Comparison of ENCODE assay signal across 7 mouse cellular contexts in the genomic region with DNA sequence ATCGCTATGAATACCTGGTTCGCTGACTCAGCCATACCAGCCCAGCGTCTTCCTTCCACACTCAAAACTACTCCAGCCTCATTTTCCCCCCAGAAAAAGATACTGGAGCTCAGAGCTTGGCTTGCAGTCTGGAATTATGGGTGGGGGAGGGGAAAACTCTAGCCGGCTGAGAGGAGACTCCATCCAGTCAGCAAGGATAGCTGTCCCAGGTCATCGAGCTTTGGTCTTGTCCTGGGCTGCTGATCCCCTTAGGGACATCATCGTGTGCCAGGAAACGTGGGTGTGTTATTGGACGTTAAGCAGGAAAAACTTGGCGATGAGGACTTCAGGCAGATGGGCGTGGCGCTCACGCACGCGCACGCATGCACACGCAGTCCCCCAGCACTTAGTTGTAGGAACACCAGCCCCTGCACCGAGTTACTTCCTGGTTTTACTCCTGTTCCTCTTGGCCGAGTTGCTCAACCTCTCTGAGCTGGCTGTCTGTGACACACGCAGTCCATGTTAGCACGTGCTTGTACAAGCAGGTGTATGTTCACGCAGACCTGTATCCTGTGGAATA. TPM values are rescaled to one million over a fixed set of nuclear protein-coding genes. Genes with fewer than 3 reads are reported as not detected.
DNase-seq lines count a peak whose midpoint lies in the region; ATAC-seq and TF ChIP-seq lines count a peak whose summit lies in the region.

No protein-coding gene starts in this region.

- no peak overlapping the region for H3K27ac ChIP-seq in forebrain, embryonic 10.5 days
- H3K27ac ChIP-seq in hindbrain, postnatal 0 days: no peak overlapping the region
- H3K27ac ChIP-seq in stomach, postnatal 0 days (replicated peaks): peak overlapping the region; percentile 75

- peaks cover 9% of the 10 kb centered on the region for H3K79me3 ChIP-seq in C2C12 (ENCODE audit: low read depth)

- 2% methylated on average over 21 of the region's 21 CpGs for WGBS in forebrain, embryonic 10.5 days
- 3% methylated on average over 21 of the region's 21 CpGs for WGBS in hindbrain, postnatal 0 days
- WGBS in stomach, postnatal 0 days: 4% methylated on average over 21 of the region's 21 CpGs

- no peak for ATAC-seq in hindbrain, postnatal 0 days
- no peak for ATAC-seq in stomach, postnatal 0 days (ENCODE audit: low FRiP score, low TSS enrichment)

- H3K36me3 ChIP-seq in C2C12 (ENCODE audit: control insufficient read depth, insufficient read depth): peaks cover 6% of the 10 kb centered on the region
- H3K36me3 ChIP-seq in forebrain, embryonic 10.5 days (replicated peaks): no peaks in the 10 kb centered on the region
- H3K36me3 ChIP-seq in hindbrain, postnatal 0 days (ENCODE audit: insufficient read depth, low read length): no peaks in the 10 kb centered on the region
- H3K36me3 ChIP-seq in stomach, postnatal 0 days (ENCODE audit: control insufficient read depth, insufficient read depth, low read length): no peaks in the 10 kb centered on the region

- H3K4me3 ChIP-seq in C2C12 (ENCODE audit: insufficient read depth, poor library complexity, severe bottlenecking): no peak overlapping the region
- peak overlapping the region; percentile 57 for H3K4me3 ChIP-seq in forebrain, embryonic 10.5 days
- no peak overlapping the region for H3K4me3 ChIP-seq in hindbrain, postnatal 0 days (ENCODE audit: low read length)
- H3K4me3 ChIP-seq in stomach, postnatal 0 days (ENCODE audit: low read depth, low read length): peak overlapping the region; percentile 12; the same call in 1 of the 2 replicates

- H3K9me3 ChIP-seq in forebrain, embryonic 10.5 days: no peaks in the 10 kb centered on the region
- H3K9me3 ChIP-seq in hindbrain, postnatal 0 days (ENCODE audit: low read length): no peaks in the 10 kb centered on the region
- no peaks in the 10 kb centered on the region for H3K9me3 ChIP-seq in stomach, postnatal 0 days (ENCODE audit: control insufficient read depth, low read length)

- H3ac ChIP-seq in C2C12 (ENCODE audit: control insufficient read depth, insufficient read length, low read depth): no peak overlapping the region

- TF ChIP-seq EP300 in stomach, postnatal 0 days (optimal IDR thresholded peaks at IDR 0.05): peak; percentile 50

- peak; percentile 68 for DNase-seq in 416B (ENCODE audit: low read depth)
- peak; percentile 32 for DNase-seq in forebrain, embryonic 10.5 days (ENCODE audit: extremely low spot score, low spot score)
- DNase-seq in hindbrain, postnatal 0 days (ENCODE audit: low spot score): peak; percentile 18
- peak; percentile 66 to 75 for DNase-seq in lung, postnatal 4 days
- DNase-seq in stomach, postnatal 0 days (ENCODE audit: low spot score): peak; percentile 68
- no peak for DNase-seq in thymus, postnatal 25 days

- H3K9ac ChIP-seq in hindbrain, postnatal 0 days (replicated peaks; ENCODE audit: low read length): no peak overlapping the region
- peak overlapping the region; percentile 18 for H3K9ac ChIP-seq in stomach, postnatal 0 days (ENCODE audit: low read length)

- H3K4me2 ChIP-seq in hindbrain, postnatal 0 days (ENCODE audit: low read depth, low read length): peak overlapping the region; percentile 40
- peak overlapping the region; percentile 94 for H3K4me2 ChIP-seq in stomach, postnatal 0 days (replicated peaks; ENCODE audit: low read depth)

- TF ChIP-seq CTCF in C2C12 (IDR thresholded peaks at IDR 0.05; ENCODE audit: control insufficient read depth, insufficient read depth, insufficient read length): no peak
- TF ChIP-seq CTCF in hindbrain, postnatal 0 days (IDR thresholded peaks at IDR 0.05; ENCODE audit: low read depth): no peak
- no peak for TF ChIP-seq CTCF in stomach, postnatal 0 days (IDR thresholded peaks at IDR 0.05; ENCODE audit: low read depth)

- H3K27me3 ChIP-seq in C2C12 (ENCODE audit: control insufficient read depth, insufficient read depth, insufficient read length): no peaks in the 10 kb centered on the region
- peaks cover 93% of the 10 kb centered on the region for H3K27me3 ChIP-seq in forebrain, embryonic 10.5 days (ENCODE audit: poor library complexity, severe bottlenecking)
- peaks cover 11% of the 10 kb centered on the region; the same call in 1 of the 2 replicates for H3K27me3 ChIP-seq in hindbrain, postnatal 0 days (ENCODE audit: insufficient read depth, low read length)
- H3K27me3 ChIP-seq in stomach, postnatal 0 days (ENCODE audit: control insufficient read depth, insufficient read depth, low read length): no peaks in the 10 kb centered on the region

- peaks cover 19% of the 10 kb centered on the region for H3K79me2 ChIP-seq in C2C12 (ENCODE audit: control insufficient read depth, insufficient read depth)

- peaks cover 95% of the 10 kb centered on the region for H3K4me1 ChIP-seq in forebrain, embryonic 10.5 days
- peaks cover 30% of the 10 kb centered on the region for H3K4me1 ChIP-seq in hindbrain, postnatal 0 days (ENCODE audit: insufficient read depth, low read length)
- peaks cover 37% of the 10 kb centered on the region for H3K4me1 ChIP-seq in stomach, postnatal 0 days (replicated peaks; ENCODE audit: control insufficient read depth, insufficient read depth)

TF ChIP-seq in C2C12, 6 proteins besides CTCF, POLR2A, EP300 and RAD21:
- TF ChIP-seq CEBPB (IDR thresholded peaks at IDR 0.05; ENCODE audit: low read depth): peak; percentile 42
- no peak for TF ChIP-seq MAX (IDR thresholded peaks at IDR 0.05)

RNA-seq across cellular contexts. Expression of a gene that starts 3.6 kb away (rescaled TPM):
- polyA plus RNA-seq in C2C12 (2012; fragmentation: generic; extraction: Trizol): 37.2 TPM
- polyA plus RNA-seq in forebrain, embryonic 10.5 days (2016; fragmentation: Nextera tagmentation; extraction: Ambion mirVana): 5.9 and 6.3 TPM in 2 replicates
- 4.4 and 8.2 TPM in 2 replicates for total RNA-seq in hindbrain, postnatal 0 days (2014; rRNA removed)
- 7.5 and 8.6 TPM in 2 replicates for polyA plus RNA-seq in hindbrain, postnatal 0 days (2015; fragmentation: Nextera tagmentation; extraction: Ambion mirVana)
- polyA plus RNA-seq in stomach, postnatal 0 days (2015; fragmentation: Nextera tagmentation; extraction: Ambion mirVana): 59.5 and 62.2 TPM in 2 replicates

RNA-seq across cellular contexts. Expression of a gene that starts 15.5 kb away (rescaled TPM):
- polyA plus RNA-seq in C2C12 (2012; fragmentation: generic; extraction: Trizol): 66.4 TPM
- polyA plus RNA-seq in forebrain, embryonic 10.5 days (2016; fragmentation: Nextera tagmentation; extraction: Ambion mirVana): 85.6 and 89.5 TPM in 2 replicates
- total RNA-seq in hindbrain, postnatal 0 days (2014; rRNA removed): 42.3 and 43.2 TPM in 2 replicates
- polyA plus RNA-seq in hindbrain, postnatal 0 days (2015; fragmentation: Nextera tagmentation; extraction: Ambion mirVana): 24.8 and 25.6 TPM in 2 replicates
- polyA plus RNA-seq in stomach, postnatal 0 days (2015; fragmentation: Nextera tagmentation; extraction: Ambion mirVana): 12.0 and 12.4 TPM in 2 replicates

RNA-seq across cellular contexts. Expression of a gene that starts 32.7 kb away (rescaled TPM):
- 263 TPM for polyA plus RNA-seq in C2C12 (2012; fragmentation: generic; extraction: Trizol)
- polyA plus RNA-seq in forebrain, embryonic 10.5 days (2016; fragmentation: Nextera tagmentation; extraction: Ambion mirVana): 395 and 401 TPM in 2 replicates
- total RNA-seq in hindbrain, postnatal 0 days (2014; rRNA removed): 150 and 155 TPM in 2 replicates
- 366 and 369 TPM in 2 replicates for polyA plus RNA-seq in hindbrain, postnatal 0 days (2015; fragmentation: Nextera tagmentation; extraction: Ambion mirVana)
- polyA plus RNA-seq in stomach, postnatal 0 days (2015; fragmentation: Nextera tagmentation; extraction: Ambion mirVana): 292 and 304 TPM in 2 replicates

Comparison
In these comparisons a context has a peak if more than half of its experiments do, and no peak if none do; other contexts are left out.
1. H3K4me3 ChIP-seq: peak in forebrain, embryonic 10.5 days (single experiment) and stomach, postnatal 0 days (single experiment); none in C2C12 (single experiment) and hindbrain, postnatal 0 days (single experiment).